Comparison of ENCODE assay signal across 28 mouse cellular contexts in genomic region chr10:20672591-20672990, GRCm38 (mm10). TPM values are rescaled to one million over a fixed set of nuclear protein-coding genes. Genes with fewer than 3 reads are reported as not detected.
DNase-seq lines count a peak whose midpoint lies in the region; ATAC-seq and TF ChIP-seq lines count a peak whose summit lies in the region.
"Had no signal": no experiment of that assay in that cellular context is flagged by ENCODE, and none has a peak within 500 bp of the region (broad histone marks: within the 10 kb centered on the region; RNA-seq: fewer than 3 reads in every experiment).

No protein-coding gene starts in this region.

- no peak overlapping the region for H3K9ac ChIP-seq in heart, embryonic 12.5 days
- no peak overlapping the region for H3K9ac ChIP-seq in intestine, embryonic 15.5 days
- H3K9ac ChIP-seq in intestine, embryonic 16.5 days (ENCODE audit: low read depth, low read length), result no peak overlapping the region
- H3K9ac ChIP-seq: embryonic facial prominence, embryonic 15.5 days; forebrain, postnatal 0 days; hindbrain, embryonic 14.5 days; limb, embryonic 12.5 days; liver, postnatal 0 days; midbrain, embryonic 15.5 days; neural tube, embryonic 13.5 days had no signal

- peak overlapping the region; percentile 77 for H3K27ac ChIP-seq in heart, embryonic 12.5 days (ENCODE audit: poor library complexity, severe bottlenecking)
- H3K27ac ChIP-seq in intestine, embryonic 15.5 days, result peak overlapping the region; percentile 27; the same call in 1 of the 2 replicates
- H3K27ac ChIP-seq in intestine, embryonic 16.5 days (ENCODE audit: low read length), result no peak overlapping the region
- H3K27ac ChIP-seq: embryonic facial prominence, embryonic 15.5 days; forebrain, embryonic 10.5 days; hindbrain, embryonic 14.5 days; limb, embryonic 12.5 days; macrophage; midbrain, embryonic 15.5 days; neural tube, embryonic 13.5 days had no signal

- no peak for TF ChIP-seq POLR2A in brain, embryonic 14.5 days (IDR thresholded peaks at IDR 0.05; ENCODE audit: borderline replicate concordance, extremely low read depth, insufficient read depth, insufficient read length, poor library complexity, severe bottlenecking)

- no peaks in the 10 kb centered on the region for H3K9me3 ChIP-seq in heart, embryonic 12.5 days (replicated peaks)
- no peaks in the 10 kb centered on the region for H3K9me3 ChIP-seq in intestine, embryonic 15.5 days
- H3K9me3 ChIP-seq in intestine, embryonic 16.5 days (ENCODE audit: control insufficient read depth, low read length), result no peaks in the 10 kb centered on the region
- H3K9me3 ChIP-seq: embryonic facial prominence, embryonic 15.5 days; forebrain, embryonic 10.5 days; limb, embryonic 12.5 days; midbrain, embryonic 15.5 days; neural tube, embryonic 13.5 days had no signal

- no peak for DNase-seq in heart, adult 9 months (ENCODE audit: low spot score in 2 of 2)
- peak; percentile 8 for DNase-seq in CD4-positive helper T cell, adult 2 months (ENCODE audit: low read depth, low spot score)
- DNase-seq in brain, embryonic 14.5 days (ENCODE audit: low read depth), result peak; percentile 17
- DNase-seq: adrenal gland, postnatal 10 days; B cell, adult 2 months; cerebellum, adult 8-10 months; cerebellum, postnatal 36 days; embryo, embryonic 11 days; forebrain, postnatal 0 days; heart, postnatal 4 days; kidney, adult 8-10 months; kidney, postnatal 10 days; liver, postnatal 0 days; retina, postnatal 1 day; right cerebral cortex, postnatal 25 days; spleen, adult 18-20 months had no signal

- peaks cover 45% of the 10 kb centered on the region for H3K4me1 ChIP-seq in heart, embryonic 12.5 days (replicated peaks)
- no peaks in the 10 kb centered on the region for H3K4me1 ChIP-seq in intestine, embryonic 15.5 days (replicated peaks)
- peaks cover 3% of the 10 kb centered on the region; the same call in 1 of the 2 replicates for H3K4me1 ChIP-seq in intestine, embryonic 16.5 days (ENCODE audit: control insufficient read depth, insufficient read depth, low read length)
- H3K4me1 ChIP-seq: embryonic facial prominence, embryonic 15.5 days; limb, embryonic 12.5 days; neural tube, embryonic 13.5 days had no signal

- ATAC-seq in heart, embryonic 12.5 days (ENCODE audit: insufficient number of reproducible peaks, low FRiP score), result 0 out of 2 replicates have a peak, but pooled peaks have one; percentile 5
- no peak for ATAC-seq in intestine, embryonic 15.5 days
- no peak for ATAC-seq in intestine, embryonic 16.5 days
- no peak for ATAC-seq in erythroid progenitor cell, adult 5-6 weeks (replicated peaks; ENCODE audit: low FRiP score, poor library complexity, severe bottlenecking)
- ATAC-seq: forebrain, postnatal 0 days; liver, postnatal 0 days; midbrain, embryonic 15.5 days had no signal

- no peaks in the 10 kb centered on the region for H3K36me3 ChIP-seq in heart, embryonic 12.5 days
- H3K36me3 ChIP-seq in intestine, embryonic 15.5 days, result no peaks in the 10 kb centered on the region
- H3K36me3 ChIP-seq in intestine, embryonic 16.5 days (ENCODE audit: control insufficient read depth, insufficient read depth, low read length), result no peaks in the 10 kb centered on the region
- H3K36me3 ChIP-seq: embryonic facial prominence, embryonic 15.5 days; forebrain, embryonic 10.5 days; limb, embryonic 12.5 days; midbrain, embryonic 15.5 days; neural tube, embryonic 13.5 days had no signal

- no peak overlapping the region for H3K4me3 ChIP-seq in heart, embryonic 12.5 days
- H3K4me3 ChIP-seq in intestine, embryonic 15.5 days (replicated peaks), result no peak overlapping the region
- no peak overlapping the region for H3K4me3 ChIP-seq in intestine, embryonic 16.5 days (ENCODE audit: low read length)
- H3K4me3 ChIP-seq: embryonic facial prominence, embryonic 15.5 days; forebrain, embryonic 10.5 days; limb, embryonic 12.5 days; midbrain, embryonic 15.5 days; neural tube, embryonic 13.5 days had no signal

- WGBS in heart, embryonic 12.5 days, result 47% methylated on average over 11 of the region's 11 CpGs
- WGBS in intestine, embryonic 15.5 days, result 69% methylated on average over 11 of the region's 11 CpGs
- WGBS in intestine, embryonic 16.5 days, result 73% methylated on average over 11 of the region's 11 CpGs

- no peak overlapping the region for H3K4me2 ChIP-seq in heart, embryonic 12.5 days
- no peak overlapping the region for H3K4me2 ChIP-seq in intestine, embryonic 15.5 days (replicated peaks)
- H3K4me2 ChIP-seq in intestine, embryonic 16.5 days (ENCODE audit: low read depth, low read length), result no peak overlapping the region
- H3K4me2 ChIP-seq: embryonic facial prominence, embryonic 15.5 days; hindbrain, embryonic 14.5 days; limb, embryonic 12.5 days; liver, embryonic 11.5 days; midbrain, embryonic 15.5 days; neural tube, embryonic 13.5 days had no signal

- TF ChIP-seq CTCF in brain, embryonic 14.5 days (IDR thresholded peaks at IDR 0.05; ENCODE audit: borderline replicate concordance, extremely low read depth, insufficient read depth, insufficient read length), result no peak

- H3K27me3 ChIP-seq in heart, embryonic 12.5 days (replicated peaks), result no peaks in the 10 kb centered on the region
- no peaks in the 10 kb centered on the region for H3K27me3 ChIP-seq in intestine, embryonic 15.5 days (replicated peaks)
- H3K27me3 ChIP-seq in intestine, embryonic 16.5 days (replicated peaks; ENCODE audit: control insufficient read depth, insufficient read depth, low read length), result no peaks in the 10 kb centered on the region
- H3K27me3 ChIP-seq: embryonic facial prominence, embryonic 15.5 days; limb, embryonic 12.5 days; midbrain, embryonic 15.5 days; neural tube, embryonic 13.5 days had no signal

RNA-seq across cellular contexts. Expression of gene Pde7b, which starts 52.3 kb away (rescaled TPM):
- 16.2 and 16.3 TPM in 2 replicates for polyA plus RNA-seq in heart, embryonic 12.5 days (2016; fragmentation: Nextera tagmentation; extraction: Ambion mirVana)
- 2.9 and 3.2 TPM in 2 replicates for polyA plus RNA-seq in intestine, embryonic 15.5 days (2015; fragmentation: Nextera tagmentation; extraction: Ambion mirVana)
- 1.9 and 2.0 TPM in 2 replicates for polyA plus RNA-seq in intestine, embryonic 16.5 days (2015; fragmentation: Nextera tagmentation; extraction: Ambion mirVana)
- 3.9 and 6.1 TPM in 2 replicates for polyA plus RNA-seq in brain, embryonic 14.5 days (2012; rRNA removed)
- total RNA-seq in erythroid progenitor cell, adult 5-6 weeks (2015; ENCODE audit: low replicate concordance), result 2.2 TPM in 1 of 2 replicates, not detected in the other
- total RNA-seq in erythroid progenitor cell, adult 5-6 weeks (2017; ENCODE audit: low replicate concordance), result 1.4 TPM in 1 of 2 replicates, not detected in the other

Comparison
In these comparisons a context has a peak if more than half of its experiments do, and no peak if none do; other contexts are left out.
1. DNase-seq: peak in CD4-positive helper T cell, adult 2 months (single experiment) and brain, embryonic 14.5 days (single experiment); none in heart, adult 9 months (0 of 2).